Mouse (Mus musculus) lung, adult 2 months (tissue): Measurements from ENCODE around the gene Neurl3.

ENCODE experiments used
- CTCF ChIP-seq: fragments of 200-500 bp; IDR thresholded peaks from 2 replicates; pipeline ENCODE4 v1.5.1; 2011; ENCODE audit warnings: mild to moderate bottlenecking, low read length, control low read depth; ENCODE audit not compliant: insufficient read depth
- POLR2A ChIP-seq: fragments of 200-500 bp; IDR thresholded peaks from 2 replicates; pipeline ENCODE4 v1.6.1; 2011; ENCODE audit warnings: low read depth, mild to moderate bottlenecking, control low read depth, low read length, borderline replicate concordance; ENCODE audit errors: extremely low read depth

- no peak for TF ChIP-seq CTCF
- TF ChIP-seq POLR2A, result no peak
Measured at GRCm38 (mm10) chr1:36244828-36245215, 29.7 kb downstream of the Neurl3 start.
